Mouse (Mus musculus) small intestine, adult 2 months (tissue): ENCODE data around the gene Inhbe.

Experiments used
- CTCF ChIP-seq: fragments of 200-500 bp; IDR thresholded peaks from 2 replicates; pipeline ENCODE4 v1.5.1; 2012; ENCODE audit warnings: low read depth, mild to moderate bottlenecking, control low read depth, inconsistent platforms, low read length, moderate library complexity, mixed read lengths; ENCODE audit not compliant: insufficient replicate concordance, insufficient read length; ENCODE audit errors: extremely low read depth
- POLR2A ChIP-seq: fragments of 200-500 bp; IDR thresholded peaks from 2 replicates; pipeline ENCODE4 v1.6.1; 2012; ENCODE audit warnings: low read depth, mild to moderate bottlenecking, control low read depth, inconsistent platforms, low read length, moderate library complexity

DNA sequence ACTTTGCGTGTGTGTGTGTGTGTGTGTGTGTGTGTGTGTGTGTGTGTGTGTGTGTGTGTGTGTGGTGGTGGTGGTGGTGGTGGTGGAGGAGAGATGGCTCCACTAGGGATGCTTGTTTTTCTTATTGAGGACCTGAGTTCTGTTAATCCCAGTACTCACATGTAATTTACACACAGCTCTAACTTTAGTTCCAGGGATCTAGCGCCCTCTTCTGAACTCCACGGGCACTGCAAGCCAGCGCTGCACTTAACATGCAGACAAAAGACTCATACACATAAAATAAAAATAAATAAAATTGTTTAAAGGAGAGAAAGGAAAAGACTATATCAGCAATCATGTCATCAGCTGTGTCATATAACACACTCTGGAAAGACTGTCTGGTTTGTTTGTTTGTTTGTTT lies 5.3 kb downstream of the Inhbe start:
- TF ChIP-seq CTCF (no peak), POLR2A (no peak)
